Mouse (Mus musculus) thymus, adult 2 months (tissue): ENCODE results near the gene Olah.

ENCODE experiments used
- CTCF ChIP-seq: fragments of 200-500 bp; IDR thresholded peaks from 2 replicates; pipeline ENCODE4 v1.5.1; 2012; ENCODE audit warnings: mild to moderate bottlenecking, control low read depth, low read length, moderate library complexity, borderline replicate concordance; ENCODE audit not compliant: control insufficient read depth, poor library complexity, insufficient read depth; ENCODE audit errors: extremely low read depth
- POLR2A ChIP-seq: fragments of 200-500 bp; IDR thresholded peaks from 2 replicates; pipeline ENCODE4 v1.6.1; 2012; ENCODE audit warnings: mild to moderate bottlenecking, low read length, control low read depth, moderate library complexity; ENCODE audit not compliant: control insufficient read depth, poor library complexity, insufficient read depth; ENCODE audit errors: extremely low read depth

DNA sequence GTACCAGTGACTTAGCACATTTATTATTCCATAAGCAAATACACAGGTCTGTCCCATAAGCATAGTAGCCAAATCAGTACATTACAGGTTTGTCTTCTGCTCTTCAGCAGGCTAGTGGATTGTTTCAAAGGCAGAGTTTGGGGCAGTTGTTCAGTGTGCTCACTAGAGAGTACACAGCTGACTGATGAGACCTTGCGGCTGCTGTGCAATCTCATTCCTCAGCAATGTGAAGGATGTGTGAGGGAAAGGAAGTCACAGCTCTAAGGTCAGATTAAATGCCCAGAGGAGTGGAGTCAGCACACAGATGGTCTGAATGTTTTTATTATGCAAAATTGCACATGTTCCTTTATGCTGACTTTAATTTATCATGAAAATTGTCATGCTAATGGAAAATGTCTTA, 70.5 kb downstream of the Olah start:
- no peak for TF ChIP-seq POLR2A
- TF ChIP-seq CTCF, result no peak
